Mouse (Mus musculus) adrenal gland, postnatal 36 days (tissue): ENCODE results near the gene Strn4. TPM values are rescaled to one million over a fixed set of nuclear protein-coding genes. Genes with fewer than 3 reads are reported as not detected.

ENCODE experiments used
- DNase-seq, 2 experiments: peaks; one replicate each; pipeline ENCODE4 v3.0.0; 2021; ENCODE audit warnings: mixed read lengths in 1 of 2
- long read RNA-seq, 2 experiments: library from polyadenylated mRNA; stranded (forward); transcript quantifications; one replicate each; pipeline ENCODE4 v2.0.0; 2021; ENCODE audit warnings: borderline sequencing depth in 2 of 2
- total RNA-seq, 2 experiments: library from RNA; stranded (reverse); gene quantifications; 2 replicates each; pipeline ENCODE4 v1.2.3; 2021

Strn4 gene
- 10 to 100 TPM; 66.5 to 67.5 TPM for total RNA-seq
- long read RNA-seq, experiment 1, transcript Strn4-202 (18 exons, 3,082 nt): major isoform, 71 of 115 reads
- long read RNA-seq, experiment 1, transcript Strn4-201 (18 exons, 3,535 nt): minor isoform, 14 of 115 reads
- long read RNA-seq, experiment 1, partial matches to known transcripts: 16 of 115 reads
- long read RNA-seq, experiment 1, other reads (novel, unspliced or antisense): 14 of 115 reads
- long read RNA-seq, experiment 2, transcript Strn4-202 (18 exons, 3,082 nt): major isoform, 32 of 49 reads
- long read RNA-seq, experiment 2, transcript Strn4-201 (18 exons, 3,535 nt): minor isoform, 5 of 49 reads
- long read RNA-seq, experiment 2, partial matches to known transcripts: 7 of 49 reads
- long read RNA-seq, experiment 2, other reads (novel, unspliced or antisense): 5 of 49 reads

DNA sequence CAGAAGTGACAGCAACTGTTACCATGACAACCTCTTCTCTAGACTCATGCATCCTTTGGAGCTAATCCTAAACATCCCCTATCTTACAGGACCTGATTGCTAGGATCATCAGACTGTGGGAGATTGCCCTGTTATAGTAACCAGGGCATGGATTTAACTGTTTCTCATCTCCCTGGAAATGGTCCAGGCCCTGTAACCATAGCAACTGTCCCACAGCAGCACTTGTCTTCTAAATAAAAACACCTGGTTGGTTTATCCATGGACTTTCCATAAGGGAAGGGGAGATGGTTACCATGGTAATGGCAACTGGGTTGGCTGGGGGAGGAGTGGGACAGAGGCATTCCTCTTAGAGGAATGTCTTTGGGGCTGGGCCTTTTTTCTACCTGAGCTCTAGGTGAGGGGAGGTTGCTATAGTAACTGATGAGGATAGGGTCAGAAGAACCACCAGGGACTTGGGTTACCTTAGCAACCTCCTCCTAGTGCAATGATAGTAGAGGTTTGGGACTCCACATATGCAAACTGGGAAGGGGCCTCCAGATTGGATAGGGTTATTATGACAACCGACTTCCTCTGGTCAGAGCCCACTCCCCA lies at the start of gene Strn4:
Gene Strn4, plus strand, starts transcription at position 539 of the 591 bp plus-strand sequence.
- no peak for DNase-seq

DNA sequence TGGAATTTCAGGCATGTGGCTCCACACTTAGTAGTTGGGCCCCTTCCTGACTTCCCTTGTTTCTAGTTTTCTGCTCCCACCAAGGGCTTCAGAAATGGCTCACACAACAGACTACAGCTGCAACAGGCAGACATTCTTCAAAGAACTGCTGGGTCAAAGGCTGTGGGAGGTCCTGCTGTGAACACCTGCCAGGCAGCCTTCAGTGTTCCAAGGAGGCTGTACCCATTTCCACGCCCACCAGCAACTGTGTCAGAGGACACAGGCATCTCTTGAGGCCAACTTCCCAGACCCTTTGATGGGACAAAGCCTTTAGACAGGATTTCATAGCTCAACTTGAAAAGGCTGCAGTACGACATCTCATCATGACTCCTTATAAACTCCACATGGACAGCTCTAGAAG lies 49.2 kb upstream of the Strn4 start:
- DNase-seq: peak in 1 of 2 experiments; percentile 27

DNA sequence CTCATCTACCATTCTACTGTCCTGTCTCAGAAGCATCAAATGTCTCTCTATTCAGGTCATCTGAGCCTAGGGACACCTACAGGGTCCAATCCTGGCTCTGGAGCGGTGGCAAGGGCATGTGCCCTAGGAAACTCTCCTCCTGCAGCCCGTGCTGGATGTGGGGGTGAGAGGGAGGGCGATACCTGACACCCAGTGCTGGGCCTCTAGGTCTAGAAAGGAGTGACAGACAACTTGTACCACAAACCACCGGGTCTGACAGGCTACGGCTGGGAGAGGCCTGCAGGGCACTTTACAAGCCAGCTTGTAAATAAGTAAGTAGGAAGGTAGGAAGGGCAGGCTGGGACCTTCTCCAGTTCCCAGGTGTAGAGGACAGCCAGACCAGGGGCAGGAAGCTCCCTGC lies 39.8 kb upstream of the Strn4 start:
- DNase-seq: no peak

DNA sequence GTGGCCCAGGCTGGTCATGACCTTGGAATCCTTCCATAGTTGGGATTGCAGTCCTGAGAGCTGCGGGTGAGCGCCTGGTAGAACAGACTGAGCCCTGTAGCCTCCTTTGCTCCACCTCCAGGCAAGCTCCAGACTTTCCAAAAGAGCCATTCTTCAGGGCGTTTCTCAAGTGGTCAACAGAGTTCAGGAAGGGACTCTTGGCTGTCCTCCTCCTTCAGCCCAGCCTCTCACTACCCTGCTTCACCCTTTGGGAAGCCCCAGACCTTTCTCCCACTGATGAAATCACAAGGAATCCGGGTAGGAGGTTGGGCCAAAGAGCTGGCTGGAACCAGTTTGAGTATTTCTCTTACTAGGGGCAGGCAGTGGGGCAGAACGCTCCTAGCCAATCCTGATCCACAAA lies 35.6 kb upstream of the Strn4 start:
- peak; percentile 31 to 42 for DNase-seq

DNA sequence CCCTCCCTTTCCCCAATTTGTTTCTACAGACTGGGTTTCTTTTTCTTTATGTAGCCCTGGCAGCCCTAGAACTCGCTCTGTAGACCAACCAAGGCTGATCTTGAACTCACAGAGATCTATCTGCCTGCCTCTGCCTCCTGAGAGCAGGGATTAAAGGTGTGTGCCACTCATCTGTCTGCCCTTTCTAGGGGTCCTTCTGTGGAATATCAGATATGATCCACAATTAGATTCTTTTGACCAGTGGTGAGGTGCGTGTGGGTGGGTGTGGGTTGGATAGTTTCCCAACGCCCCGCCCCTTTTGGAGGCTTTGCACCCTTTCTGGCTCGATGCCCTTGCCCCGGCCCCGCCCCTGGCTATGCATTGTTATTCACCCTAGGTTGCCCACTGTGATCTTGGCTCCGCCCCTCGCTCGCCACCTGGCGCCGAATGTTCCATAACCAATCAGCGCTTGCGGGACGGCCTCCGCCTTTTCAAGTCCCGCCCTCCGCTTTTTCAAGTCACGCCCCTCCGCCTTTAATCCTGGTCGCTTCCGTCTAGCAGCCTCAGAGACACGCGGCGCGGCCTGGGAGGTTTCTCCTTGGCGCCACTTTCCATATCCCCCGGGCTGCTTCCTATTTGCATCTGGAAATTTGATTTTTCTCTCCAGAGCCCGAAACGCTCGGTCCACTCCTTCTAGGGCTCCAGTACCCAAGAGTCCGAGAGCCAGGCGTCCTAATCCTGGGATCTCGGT lies 34.7 kb upstream of the Strn4 start, which contains the start of gene Slc1a5:
Gene Slc1a5, plus strand, starts transcription at position 516 of the 730 bp plus-strand sequence.
- DNase-seq: peak; percentile 90 to 91

DNA sequence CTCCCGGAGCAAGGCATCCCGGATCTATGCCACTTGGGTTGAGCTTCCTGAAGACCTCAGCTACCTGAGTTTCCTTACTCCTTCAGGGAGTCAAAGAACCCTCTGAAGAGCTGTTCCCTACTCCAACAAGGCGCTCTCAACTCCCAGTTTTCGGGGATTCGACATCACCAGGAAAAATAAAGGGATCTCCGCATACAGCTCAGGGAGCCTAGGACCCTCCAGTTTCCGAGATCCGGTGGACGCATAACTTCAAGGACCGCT lies 34.2 kb upstream of the Strn4 start:
- no peak for DNase-seq

DNA sequence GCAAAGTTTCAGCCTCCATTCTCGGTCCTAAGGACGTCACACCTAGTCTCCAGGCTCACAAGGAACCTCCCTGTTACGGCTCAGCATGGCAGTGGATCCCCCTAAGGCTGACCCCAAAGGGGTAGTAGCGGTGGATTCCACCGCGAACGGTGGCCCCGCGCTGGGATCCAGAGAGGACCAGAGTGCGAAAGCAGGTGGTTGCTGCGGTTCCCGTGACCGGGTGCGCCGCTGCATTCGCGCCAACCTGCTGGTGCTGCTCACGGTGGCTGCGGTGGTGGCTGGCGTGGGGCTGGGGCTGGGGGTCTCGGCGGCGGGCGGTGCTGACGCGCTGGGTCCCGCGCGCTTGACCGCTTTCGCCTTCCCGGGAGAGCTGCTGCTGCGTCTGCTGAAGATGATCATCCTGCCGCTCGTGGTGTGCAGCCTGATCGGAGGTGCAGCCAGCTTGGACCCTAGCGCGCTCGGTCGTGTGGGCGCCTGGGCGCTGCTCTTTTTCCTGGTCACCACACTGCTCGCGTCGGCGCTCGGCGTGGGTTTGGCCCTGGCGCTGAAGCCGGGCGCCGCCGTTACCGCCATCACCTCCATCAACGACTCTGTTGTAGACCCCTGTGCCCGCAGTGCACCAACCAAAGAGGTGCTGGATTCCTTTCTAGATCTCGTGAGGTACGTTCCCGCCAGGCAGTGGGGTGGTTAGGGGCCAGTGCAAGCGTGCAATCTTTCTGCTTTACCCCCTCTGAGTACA lies 33.7 kb upstream of the Strn4 start:
- DNase-seq: peak; percentile 30 to 45

DNA sequence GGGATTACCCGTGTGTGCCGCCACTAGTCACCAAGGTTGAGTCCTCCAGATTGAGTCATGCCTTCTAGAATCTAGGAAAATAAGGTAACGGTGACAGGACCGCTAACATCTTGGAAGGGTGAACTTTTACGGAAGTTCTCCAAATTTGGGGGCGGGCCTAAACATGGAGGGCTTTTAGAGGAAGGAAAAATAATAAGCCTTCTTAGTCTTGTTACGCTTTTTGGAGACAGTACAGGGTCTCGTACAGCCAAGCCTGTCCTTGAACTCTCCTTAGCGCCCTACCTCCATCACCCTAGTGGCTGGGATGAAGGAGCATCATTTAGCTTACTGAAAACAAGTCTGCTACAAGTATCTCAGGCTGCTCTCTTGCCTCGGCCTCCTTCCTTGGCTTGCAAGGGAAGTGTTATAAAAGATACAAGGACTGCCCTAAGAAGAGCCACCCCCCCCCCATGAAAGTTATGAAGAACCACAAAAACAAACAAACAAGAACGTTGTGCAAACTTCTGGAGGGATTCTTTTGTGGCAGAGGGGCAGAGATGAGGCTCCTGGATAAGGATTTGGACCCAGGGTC lies 33.0 kb upstream of the Strn4 start:
- DNase-seq: no peak

DNA sequence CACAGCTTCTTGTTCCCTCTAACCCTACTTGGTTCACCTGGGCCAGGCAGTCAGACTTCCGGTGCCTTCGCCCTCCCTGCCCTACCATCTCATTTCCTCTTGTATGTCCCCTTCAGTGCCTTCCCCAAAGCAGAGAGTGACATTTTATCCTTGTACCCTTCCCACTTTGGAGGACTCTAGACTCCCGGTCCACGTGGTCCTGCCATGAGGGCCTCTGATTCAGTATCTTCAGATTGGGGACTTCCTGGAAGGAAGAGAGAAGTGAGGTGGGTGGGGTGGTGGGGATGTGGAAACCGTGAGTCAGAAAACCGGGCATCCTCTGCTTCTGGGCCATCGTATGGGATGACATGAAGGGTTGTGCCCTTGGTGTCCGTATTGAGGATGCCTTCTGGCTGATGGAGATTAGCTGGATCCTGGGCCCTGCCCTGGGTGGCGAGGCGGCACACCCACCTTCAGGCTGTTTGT lies 32.4 kb upstream of the Strn4 start:
- no peak for DNase-seq

DNA sequence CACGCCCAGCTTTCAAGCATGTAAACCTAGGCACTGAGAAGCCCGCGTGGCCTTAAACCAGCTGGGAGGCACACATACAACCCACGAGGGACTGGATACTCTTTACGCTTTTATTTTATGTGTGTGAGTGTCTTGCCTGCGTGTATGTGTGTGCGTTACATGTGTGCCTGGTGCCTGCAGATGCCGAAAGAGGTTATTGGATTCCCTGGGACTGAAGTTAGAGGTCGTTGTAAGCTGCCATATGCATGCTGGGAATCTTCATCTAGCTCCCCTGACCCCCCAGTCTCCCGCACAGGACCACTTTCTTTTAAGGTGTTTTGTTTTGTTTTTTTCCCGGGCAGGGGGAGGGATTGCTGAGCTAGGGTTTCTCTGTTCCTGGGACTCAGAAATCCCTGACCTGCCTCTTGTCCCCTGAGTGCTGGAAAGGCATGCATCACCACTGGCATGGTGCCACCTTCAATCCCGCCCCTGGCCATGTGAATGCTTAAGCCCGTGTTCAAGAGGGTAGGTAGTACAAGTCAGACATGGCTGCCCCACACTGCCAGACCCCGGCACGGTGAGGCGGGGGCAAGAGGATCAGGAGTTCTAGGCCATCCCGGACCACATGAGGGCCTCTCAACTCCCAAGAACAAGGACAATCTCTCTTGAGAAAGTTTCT lies 31.8 kb upstream of the Strn4 start:
- DNase-seq: peak; percentile 77 to 81

DNA sequence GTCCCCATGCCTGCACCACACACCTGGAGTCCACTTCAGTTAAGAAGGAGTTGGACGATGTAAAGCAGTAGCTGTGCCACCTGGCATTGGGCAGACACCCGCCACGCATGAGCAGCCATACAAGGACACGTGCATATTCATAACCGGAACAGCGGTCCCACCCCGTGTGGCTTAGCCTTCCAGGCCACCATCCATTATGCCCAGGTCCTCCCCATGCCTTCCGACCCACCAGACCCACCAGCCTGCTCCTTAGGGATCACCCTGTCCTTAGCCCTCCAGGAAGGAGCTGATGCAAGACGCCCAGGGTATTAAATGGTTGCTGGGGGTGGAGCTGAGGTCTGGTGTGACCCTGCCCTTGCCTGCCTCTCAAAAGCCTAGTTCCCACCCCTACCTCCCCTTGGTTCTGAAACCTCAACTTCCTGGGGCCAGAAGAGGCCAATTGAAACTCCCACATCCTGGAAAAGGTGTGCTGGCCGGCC lies 31.2 kb upstream of the Strn4 start:
- DNase-seq: no peak

DNA sequence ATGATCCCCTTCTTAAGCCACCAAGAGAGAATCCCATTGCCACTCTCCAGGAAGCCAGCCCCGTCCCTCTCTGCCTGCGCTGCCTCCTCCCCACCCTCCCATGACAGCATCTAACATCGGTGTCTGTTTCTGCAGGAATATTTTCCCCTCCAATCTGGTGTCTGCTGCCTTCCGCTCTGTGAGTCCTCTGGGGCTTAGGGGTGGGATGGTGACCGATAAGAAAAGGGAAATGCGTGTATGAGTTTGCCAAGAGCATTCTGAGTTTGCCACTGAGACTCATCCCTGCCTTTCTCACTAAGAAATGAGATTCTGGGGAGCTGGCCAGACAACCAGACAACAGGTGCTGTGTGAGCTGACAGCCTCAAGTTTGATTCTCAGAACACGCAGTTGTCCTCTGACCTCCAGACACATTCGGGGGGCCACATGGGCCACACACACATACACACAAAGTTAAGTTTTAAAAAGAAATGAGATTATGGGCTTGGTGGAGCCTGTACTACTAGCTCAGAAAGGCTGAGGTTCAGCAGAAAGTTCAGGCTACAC lies 30.1 kb upstream of the Strn4 start:
- no peak for DNase-seq

DNA sequence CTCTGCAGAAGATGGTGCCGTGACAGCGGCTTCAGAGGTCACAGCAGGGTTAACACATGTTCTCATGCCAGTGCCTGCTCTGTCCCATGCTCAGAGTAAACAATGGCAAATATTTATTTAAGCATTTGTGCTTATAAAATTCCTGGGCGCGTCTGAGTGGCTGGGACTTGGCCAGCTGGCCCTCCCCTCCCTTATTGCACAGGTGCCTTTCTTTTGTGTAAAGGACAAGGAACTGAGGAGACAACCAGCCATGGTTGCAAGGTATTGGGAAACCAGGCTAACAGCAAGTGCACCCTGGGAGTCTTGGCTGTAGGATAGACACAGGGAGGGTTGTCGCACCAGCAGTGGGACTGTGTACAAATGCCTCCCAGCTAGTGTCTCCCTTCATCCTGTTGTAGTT lies 23.4 kb upstream of the Strn4 start:
- no peak for DNase-seq

DNA sequence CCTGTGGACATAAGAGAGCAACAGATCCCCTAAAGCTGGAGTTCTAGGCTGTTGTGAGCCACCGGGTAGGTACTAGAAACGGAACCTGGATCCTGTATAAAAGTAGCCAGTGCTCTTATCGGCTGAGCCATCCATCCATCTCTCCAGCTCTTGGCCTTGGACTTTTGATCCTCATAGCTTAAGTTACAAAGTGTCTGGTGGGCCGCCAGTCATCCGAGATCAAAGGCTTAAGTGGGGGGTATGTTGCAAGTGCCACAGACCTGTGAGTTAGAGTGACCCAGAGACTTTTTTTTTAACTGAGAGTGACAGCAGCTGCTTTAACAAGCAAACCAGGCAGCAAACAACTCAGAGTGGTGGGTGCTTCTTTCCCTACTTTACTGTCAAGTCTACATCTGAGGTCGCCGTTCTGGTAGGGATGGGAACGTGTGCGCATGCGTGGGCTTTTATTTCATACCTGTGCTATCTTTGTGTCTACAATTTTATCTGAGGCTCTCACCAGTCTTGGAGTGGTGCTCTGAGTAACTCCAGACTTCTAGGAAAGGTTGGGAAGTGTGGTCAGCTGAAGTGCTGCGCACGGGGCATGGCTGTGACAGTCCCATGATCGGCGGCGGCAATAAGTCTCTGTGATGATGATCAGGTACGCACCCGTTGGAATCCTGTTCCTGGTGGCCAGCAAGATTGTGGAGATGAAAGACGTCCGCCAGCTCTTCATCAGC lies 22.5 kb upstream of the Strn4 start:
- DNase-seq: no peak

DNA sequence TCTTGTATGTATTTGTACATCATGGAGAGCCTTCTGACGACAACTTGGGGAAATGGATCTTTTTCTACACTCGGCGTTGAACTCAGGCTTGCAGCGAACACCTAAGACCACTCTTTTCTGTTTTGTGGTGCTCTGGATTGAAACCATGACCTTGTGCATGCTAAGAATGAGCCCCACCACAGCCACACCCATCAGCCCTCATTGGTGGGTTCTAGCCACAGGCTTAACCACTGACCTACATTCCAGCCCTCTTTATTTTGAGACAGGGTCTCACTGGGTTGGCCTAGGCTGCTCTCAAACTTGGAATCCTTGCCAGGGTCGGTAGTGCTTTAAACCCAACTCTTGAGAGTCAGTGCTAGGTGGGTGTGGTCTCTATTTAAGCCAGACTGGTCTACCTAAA lies 20.8 kb upstream of the Strn4 start:
- no peak for DNase-seq

DNA sequence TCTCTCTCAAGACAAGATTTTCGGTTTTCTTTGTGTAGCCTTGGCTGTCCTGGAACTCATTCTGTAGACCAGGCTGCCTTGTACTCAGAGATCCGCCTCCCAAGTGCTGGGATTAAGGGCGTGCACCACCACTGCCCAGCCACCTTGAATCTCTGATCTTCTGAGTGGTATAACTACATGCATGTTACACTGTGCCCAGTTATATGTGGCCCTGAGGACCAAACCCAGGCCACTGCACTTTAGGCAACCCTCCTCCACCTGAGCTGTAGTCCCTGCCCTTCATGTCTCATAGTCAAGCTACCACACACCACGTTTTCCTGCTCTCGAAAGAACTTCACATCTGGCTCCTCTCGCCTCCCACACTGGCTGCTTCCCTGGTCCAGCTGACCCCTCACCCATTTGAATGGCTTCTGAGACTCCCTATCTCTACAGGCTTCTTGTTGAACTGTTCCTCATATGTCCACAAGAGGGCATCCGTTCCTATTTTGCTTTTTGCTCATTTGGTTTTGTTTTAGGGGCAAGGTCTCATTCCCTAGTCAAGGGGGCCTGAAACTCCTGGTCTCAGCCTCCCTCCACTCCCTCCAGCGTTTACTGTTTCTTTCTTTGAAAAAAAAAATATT lies 11.2 kb upstream of the Strn4 start:
- DNase-seq: no peak

DNA sequence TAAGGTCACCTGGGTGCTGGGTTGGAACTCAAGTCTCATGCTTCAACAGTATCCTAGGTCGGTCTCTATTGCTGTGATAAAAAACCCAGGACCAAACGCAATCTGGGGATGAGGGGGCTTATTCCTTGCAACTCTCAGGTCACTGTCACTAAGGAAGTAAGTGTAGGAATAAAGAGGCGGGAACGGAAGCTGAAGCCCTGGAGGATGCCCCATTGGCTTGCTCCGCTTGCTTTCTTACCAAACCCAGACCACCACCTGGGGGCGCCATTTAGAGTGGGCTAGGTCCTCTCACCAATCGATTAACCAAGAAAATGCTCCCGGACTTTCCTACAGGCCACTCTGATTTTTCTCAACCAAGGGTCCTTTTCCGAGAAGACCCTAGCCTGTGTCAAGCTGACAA lies 7.8 kb upstream of the Strn4 start:
- DNase-seq: no peak

DNA sequence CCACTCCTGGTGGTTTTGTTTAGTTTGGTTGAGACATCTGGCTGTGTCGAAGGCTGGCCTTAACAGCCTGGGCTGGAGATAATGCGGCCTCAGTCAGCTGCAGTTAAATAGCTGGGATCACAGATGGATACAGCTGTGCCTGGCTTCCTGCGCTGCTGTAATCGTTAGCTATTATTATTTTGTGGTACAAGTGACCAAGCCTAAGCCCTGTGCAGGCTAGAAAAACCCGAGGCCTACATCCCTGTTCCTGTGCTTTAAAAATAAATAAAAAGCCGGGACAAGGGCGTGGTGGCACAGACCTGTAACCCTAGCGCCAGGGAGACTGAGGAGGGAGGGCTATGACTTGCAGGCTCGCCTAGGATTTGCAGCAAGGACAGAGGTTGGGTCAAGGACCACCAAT lies 7.0 kb upstream of the Strn4 start:
- DNase-seq: no peak

DNA sequence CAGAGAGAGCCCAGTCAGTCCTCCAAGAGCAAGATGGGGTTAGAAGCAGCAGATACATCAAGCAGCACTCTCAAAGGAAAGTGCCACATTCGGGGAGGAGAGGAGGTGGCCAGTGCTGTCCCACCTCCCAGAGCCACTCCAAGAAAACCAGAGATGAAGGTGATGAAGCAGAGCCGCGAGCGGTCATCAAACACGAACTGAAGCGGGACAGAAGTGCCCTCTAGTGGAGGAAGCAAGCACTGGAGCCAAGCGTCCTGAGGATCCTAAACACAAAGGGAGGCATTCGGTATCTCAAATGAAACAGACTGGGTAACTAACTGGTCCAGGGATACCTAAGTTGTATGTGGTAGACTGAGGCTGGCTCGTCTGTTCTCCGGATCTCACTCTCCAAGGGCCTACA lies 6.0 kb upstream of the Strn4 start:
- DNase-seq: peak; percentile 64 to 74

DNA sequence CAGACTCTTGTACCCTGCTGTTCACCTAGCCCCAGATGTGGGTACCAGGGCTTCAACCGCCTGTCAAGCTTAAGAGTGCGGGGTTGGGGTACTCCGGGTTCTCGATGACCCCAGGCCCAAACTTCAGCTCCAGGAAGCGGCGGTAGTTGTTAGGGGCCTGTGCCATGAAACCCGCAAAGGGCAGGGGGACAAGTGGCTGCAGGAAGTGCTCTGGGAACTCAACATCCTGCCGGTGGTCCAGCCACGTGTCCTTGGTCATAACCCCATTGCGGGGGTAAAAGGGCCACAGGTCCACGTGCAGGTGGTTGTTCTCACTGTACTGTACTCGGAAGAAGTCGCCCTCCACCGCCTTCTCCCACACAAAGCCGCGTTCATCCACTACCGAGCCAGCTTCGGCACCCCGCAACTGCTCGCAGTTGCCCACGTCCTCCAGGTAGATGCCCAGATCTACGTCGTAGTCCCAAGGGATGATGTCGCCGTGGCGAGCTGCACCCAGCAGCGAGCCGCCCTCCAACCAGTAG lies 5.2 kb upstream of the Strn4 start:
- DNase-seq: no peak
